Mouse (Mus musculus) ovary, postnatal 36 days (tissue): ENCODE measurements at regions not wholly inside any gene's neighbourhood (a gene's known extent, or its start where the extent isn't known, plus 50 kb on each side); places are given as distances from the start of the nearest gene placed in this dataset.
A peak's percentile ranks its signal among the peaks of the same experiment; 100 is the strongest.

Experiments
- DNase-seq: peaks from one replicate; pipeline ENCODE4 v3.0.0; 2022; ENCODE audit warnings: low spot score, mixed read lengths

- DNase-seq, result no peak
Observed at GRCm38 (mm10) chr11:22644010-22644625, 132.2 kb downstream of the Tmem17 start.

- DNase-seq, result no peak
Observed at GRCm38 (mm10) chr11:22644877-22645276, 133.0 kb downstream of the Tmem17 start.

- no peak for DNase-seq
Observed at GRCm38 (mm10) chr11:22646192-22646936, 134.5 kb downstream of the Tmem17 start.

GRCm38 (mm10) chr11:22648275-22648674 is 136.4 kb downstream of the Tmem17 start:
- DNase-seq, result no peak

GRCm38 (mm10) chr11:22650771-22651170 is 138.9 kb downstream of the Tmem17 start:
- DNase-seq, result no peak

- DNase-seq, result no peak
Observed at GRCm38 (mm10) chr11:22651313-22651712, 139.4 kb downstream of the Tmem17 start.

- no peak for DNase-seq
Observed at GRCm38 (mm10) chr11:22651911-22652310, 140.0 kb downstream of the Tmem17 start.

GRCm38 (mm10) chr11:22652931-22653330 is 141.0 kb downstream of the Tmem17 start:
- DNase-seq, result no peak

- DNase-seq, result no peak
Observed at GRCm38 (mm10) chr11:22653366-22653765, 141.5 kb downstream of the Tmem17 start.

- no peak for DNase-seq
Observed at GRCm38 (mm10) chr11:22657635-22658034, 145.7 kb downstream of the Tmem17 start.

GRCm38 (mm10) chr11:22661072-22661471 is 149.2 kb downstream of the Tmem17 start:
- DNase-seq, result no peak

- DNase-seq, result no peak
Observed at GRCm38 (mm10) chr11:22661713-22662551, 150.0 kb downstream of the Tmem17 start.

GRCm38 (mm10) chr11:22665978-22666377 is 154.1 kb downstream of the Tmem17 start:
- DNase-seq, result no peak

- DNase-seq, result no peak
Observed at GRCm38 (mm10) chr11:22666378-22666777, 154.5 kb downstream of the Tmem17 start.

GRCm38 (mm10) chr11:22668220-22668619 is 156.3 kb downstream of the Tmem17 start:
- DNase-seq, result no peak

GRCm38 (mm10) chr11:22669267-22669666 is 157.4 kb downstream of the Tmem17 start:
- DNase-seq, result no peak

- DNase-seq, result no peak
Observed at GRCm38 (mm10) chr11:22671791-22672490, 160.1 kb downstream of the Tmem17 start.

GRCm38 (mm10) chr11:22675047-22675446 is 163.2 kb downstream of the Tmem17 start:
- no peak for DNase-seq

- no peak for DNase-seq
Observed at GRCm38 (mm10) chr11:22675754-22676153, 163.9 kb downstream of the Tmem17 start.

- peak; percentile 34 for DNase-seq
Observed at GRCm38 (mm10) chr11:22677337-22677736, 165.4 kb downstream of the Tmem17 start.

- DNase-seq, result no peak
Observed at GRCm38 (mm10) chr11:22684576-22684975, 172.7 kb downstream of the Tmem17 start.

GRCm38 (mm10) chr11:22690829-22691228 is 169.9 kb downstream of the B3gnt2 start:
- no peak for DNase-seq
